Mouse (Mus musculus) liver, adult (tissue): Measurements from ENCODE around the gene Trio.

Experiments
- GATA4 ChIP-seq: IDR thresholded peaks from 2 replicates; pipeline ENCODE4 v1.6.1; 2014; ENCODE audit warnings: mild to moderate bottlenecking, low read length; ENCODE audit not compliant: insufficient replicate concordance

Gene Trio

DNA sequence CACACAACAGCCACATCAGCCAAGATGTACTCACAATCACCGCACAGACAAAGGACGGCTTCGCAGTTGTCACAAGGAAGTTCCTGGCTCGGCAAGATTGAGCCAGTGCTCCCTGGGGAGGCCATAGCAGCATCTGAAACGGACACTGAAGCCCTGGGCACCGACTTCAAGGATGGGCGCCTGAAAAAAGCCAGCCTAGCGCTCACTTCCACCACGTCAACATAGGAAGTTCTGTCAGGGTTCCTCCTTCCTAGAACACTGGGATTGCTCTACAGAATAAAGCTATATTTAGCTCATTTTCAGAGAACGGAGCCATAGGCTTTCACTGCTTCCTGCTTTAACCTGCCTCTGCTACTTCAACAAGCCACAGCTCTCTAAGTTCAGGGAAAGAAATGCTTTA lies 149.3 kb downstream of the Trio start:
- TF ChIP-seq GATA4, result no peak

DNA sequence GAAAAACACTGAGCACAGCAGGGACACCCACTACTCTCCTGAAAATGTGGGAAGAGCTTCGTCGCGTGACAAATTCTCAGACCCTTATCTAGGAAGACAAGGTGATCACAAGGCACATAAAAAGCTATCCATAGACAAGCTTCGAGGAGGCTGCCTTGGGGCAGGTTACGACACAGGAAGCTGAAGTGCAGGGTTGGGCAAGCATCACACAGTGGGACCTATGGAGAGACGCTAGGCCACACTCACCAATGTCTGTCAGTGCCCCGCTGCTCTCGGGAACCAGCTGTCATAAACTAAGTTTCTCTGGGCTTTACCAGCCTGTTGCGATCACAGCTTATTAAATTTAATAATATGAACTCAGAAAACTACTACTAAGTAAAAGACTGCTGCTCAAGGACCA lies 149.9 kb downstream of the Trio start:
- no peak for TF ChIP-seq GATA4

DNA sequence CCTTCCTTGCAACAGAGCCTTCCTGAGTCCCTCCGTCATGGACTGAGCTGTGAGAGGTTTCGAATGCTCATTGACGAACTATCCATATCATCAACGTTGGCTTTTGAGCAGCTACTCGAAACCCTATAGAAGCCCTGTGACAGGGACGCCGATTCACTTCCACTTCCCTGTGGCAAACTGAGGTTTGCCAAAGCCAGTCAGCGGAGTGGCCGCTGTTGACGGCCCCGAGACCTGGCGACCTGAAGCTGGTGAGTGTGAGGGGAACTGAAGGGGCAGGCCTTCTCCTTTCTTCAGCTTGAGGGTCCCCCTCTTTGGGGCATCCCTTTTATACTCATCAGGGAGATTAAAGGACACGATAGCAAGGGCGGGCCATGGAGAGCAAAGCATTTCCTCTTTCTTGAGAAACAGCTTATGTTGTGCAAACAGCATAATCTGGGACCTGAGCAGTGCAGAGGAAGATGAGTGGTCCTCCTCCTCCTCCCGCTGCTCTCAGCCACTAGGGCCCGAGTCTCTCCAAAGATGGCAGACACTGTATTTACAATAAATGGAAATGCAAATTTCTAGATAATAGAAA lies 151.8 kb downstream of the Trio start:
- no peak for TF ChIP-seq GATA4

DNA sequence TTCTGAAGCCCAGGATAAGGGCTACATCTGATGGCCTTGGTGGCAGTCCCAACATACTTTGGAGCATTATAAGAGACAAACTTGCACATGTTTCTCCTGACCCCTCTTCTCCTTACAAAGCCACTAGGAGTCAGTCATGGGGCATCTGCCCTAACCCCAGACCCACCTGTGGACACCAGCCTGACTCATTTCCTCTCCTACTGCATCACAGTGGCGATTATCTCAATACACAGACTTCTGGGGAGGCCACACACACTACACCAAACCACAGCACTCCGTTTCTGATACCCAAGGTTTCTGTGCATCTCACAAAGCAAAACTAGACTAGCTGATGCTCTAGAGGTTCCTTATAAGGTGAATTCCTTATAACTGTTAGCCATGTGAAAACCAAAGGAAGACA lies 153.4 kb downstream of the Trio start:
- no peak for TF ChIP-seq GATA4

DNA sequence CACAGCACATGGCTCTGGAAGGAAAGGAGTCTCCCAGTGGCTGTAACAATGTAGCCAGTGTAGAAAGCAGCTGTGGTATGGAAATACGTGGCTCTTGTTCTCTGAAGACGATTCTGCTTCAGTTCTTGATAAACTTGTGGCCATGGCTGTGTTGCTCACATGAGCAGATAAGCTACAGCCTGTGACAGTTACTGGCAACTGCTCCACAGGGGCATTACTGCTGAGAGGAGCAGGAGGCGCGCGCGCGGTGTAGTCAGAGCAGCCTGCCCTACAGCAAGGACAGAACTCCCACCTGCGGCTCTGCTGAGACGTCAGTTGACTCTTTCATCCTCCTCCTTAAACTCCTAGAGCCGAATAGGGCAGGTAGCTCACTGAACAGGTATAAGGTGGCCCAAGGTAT lies 153.9 kb downstream of the Trio start:
- TF ChIP-seq GATA4, result no peak

DNA sequence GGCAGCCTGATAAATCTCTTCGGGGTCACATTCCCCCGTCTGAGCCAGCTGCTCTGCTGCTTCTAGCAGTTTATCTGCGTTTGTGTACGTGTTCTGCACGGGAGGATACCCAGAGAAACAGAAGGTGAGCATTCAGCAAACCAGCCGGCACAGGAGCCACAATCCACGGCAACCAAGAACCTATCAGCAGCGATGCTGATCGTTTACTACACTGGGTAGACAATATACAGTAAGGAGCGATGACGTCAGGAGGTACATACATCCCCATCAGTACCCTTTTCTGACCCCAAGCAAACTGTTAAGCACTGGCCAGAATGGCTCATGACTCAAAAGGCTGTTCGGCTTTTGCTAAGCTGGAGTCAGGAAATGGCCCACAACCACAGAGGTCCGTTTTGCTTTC lies 154.4 kb downstream of the Trio start:
- no peak for TF ChIP-seq GATA4

DNA sequence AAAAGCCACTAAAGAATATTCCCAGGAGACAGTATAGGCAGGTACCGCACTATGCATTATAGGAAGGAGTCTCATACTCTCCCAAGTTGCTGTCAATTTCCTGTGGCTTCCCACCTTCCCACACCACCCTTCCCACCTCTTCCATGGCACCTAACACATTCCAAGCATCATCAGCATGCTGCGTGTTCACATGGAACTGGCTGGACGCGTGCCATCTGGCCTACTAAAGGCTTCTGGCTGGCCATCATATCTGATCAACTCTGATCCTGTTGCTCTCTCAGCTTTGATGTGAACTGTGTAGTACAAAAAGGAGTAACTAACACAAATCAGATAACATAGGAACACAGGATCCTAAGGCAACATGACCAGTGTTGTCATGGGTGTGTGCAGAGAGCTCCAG lies 156.6 kb downstream of the Trio start:
- TF ChIP-seq GATA4, result no peak

DNA sequence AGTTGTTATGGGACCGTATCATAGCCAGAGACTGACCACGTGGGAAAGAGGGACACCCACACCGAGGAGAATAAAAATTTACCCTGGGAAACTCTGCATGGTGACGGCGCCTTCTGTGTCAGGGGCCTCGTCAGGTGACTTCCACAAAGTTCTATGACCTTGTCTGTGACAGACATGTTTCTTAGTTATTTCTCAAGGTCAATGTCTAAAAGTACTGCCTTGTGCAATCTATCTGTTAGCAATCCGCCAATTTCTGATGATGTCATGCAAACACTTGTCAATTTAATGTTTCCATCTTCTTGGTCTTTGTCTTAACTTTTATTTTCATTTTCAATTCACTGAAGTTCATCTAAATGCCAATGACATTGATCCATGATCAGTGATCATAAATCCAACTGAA lies 157.8 kb downstream of the Trio start:
- no peak for TF ChIP-seq GATA4

DNA sequence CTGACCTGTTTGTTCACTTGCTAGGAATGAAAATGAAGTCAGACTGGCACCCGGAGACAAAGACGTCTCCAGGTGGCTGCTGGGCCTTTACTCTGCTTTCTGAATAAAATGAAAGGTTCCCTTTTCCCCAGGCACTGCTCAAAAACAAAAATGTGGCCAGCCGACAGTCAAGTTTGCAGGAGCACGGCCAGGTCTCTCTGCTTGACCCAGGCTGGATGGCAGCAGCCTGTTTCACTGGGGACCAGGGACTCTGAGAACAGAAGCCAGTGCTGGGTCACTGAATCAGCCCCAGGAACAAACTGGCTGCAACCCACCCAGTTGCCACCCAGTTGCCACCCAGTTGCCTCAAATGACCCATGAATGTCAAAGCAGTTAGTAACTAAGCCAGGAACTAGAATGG lies 159.2 kb downstream of the Trio start:
- no peak for TF ChIP-seq GATA4

DNA sequence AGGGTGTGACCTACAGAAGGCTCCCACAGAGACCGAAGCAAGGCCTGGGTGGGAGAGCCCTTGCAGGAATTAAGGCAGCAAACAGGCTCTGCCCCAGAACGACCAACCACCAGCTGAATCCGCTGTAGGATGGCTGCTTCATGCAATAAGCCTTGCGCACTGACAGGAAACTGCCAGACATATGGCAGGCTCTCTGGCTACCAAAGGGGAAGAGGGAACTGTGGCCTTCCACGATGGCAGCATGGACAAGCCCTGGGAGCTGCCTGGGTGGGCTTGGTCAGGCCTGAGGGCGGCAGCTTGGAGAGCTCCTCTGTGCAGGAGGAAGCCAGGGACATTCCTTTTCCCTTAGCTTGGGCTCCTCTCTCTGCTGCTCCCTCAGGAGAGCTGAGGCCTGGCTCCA lies 159.6 kb downstream of the Trio start:
- TF ChIP-seq GATA4, result no peak

DNA sequence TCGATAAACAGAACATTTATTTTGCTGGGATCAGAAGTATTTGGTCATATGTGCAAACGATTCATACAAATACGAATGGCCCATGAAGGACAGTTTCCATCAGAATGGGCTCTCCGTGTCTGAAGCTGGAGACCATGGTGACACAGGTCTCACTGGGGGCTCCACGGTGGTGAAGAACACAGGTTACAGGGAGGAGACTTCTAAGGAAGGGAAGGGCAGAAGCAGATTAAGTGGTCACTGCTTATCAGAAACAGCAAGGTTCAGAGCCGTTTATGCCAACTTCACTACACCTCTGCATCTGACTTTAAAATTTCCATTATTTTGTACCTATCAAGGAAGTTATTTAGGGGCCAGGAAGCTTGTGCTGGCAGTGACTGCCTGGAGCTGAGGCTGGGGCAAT lies 161.3 kb downstream of the Trio start:
- TF ChIP-seq GATA4, result no peak

DNA sequence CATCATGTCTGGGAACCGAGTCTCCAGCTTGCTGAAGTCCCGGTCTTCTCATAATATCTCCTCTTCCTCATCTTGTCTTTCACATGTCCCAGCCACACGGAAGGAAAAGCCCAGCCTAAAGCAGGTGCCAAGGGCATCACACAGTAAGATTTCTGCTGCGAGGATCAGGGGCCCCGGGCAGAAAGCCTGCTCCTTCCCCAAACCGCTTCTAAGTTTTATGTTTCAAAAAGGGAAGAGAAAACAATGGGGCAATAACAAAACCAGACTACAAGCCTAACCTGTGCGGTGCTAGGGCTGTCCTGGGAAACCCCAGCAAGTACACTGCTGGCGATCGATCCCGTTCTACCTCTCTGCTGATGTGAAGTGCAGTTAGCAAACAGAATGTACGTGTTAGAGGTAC lies 162.7 kb downstream of the Trio start:
- no peak for TF ChIP-seq GATA4

DNA sequence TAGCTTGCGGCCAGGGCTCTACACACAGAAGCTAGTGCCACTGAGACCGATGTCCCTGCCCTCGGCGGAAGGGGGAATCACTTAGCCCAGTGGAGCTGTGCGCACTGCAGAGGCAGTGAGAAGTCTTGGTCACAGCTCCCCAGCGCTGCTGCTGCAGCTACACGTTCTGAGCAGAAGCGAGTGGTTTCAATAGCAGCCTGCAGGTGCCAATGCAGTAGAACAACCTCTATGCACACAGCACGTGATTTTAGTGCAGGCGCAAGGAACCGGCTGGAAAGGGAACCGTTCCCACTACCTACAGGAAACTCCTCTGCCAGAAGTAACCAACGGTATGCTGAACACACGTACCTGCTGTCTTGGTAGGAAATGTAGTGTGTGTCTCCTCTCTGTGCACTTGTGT lies 165.2 kb downstream of the Trio start:
- TF ChIP-seq GATA4, result no peak

DNA sequence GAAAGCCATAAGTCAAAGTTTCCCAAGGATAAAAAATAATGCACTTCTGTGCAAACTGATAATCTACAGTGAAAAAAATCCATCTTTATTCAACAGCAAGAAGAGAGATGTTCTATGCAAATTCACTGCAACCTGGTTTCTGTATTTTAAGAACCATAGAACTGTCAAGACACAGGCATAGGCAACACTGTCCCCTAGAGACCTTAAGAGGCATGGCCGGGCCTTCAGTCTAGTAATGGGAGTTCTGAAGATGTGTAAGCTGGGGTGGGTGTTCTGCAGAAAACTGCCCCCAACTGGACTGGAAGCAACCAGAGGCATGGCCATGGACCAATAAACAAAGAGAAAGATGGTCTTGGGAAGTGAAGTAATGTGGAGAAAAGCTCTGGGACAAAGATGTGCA lies 166.1 kb downstream of the Trio start:
- no peak for TF ChIP-seq GATA4

DNA sequence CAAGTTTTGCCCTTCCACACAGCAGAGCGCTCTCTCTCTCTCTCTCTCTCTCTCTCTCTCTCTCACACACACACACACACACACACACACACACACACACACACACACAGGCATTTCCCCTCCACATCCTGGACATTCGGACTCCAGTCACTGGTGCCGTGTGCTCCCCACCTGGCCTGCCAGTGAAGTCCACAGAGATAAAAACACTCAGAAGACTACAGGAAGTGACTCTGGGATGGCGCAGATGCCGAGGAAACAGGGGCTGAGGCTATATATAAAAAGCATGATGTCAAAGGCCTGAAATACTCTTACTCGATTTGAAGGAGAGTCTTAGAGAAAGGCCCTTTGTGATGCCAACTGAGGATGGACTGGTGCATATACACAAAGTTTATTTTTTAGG lies 166.5 kb downstream of the Trio start:
- TF ChIP-seq GATA4, result no peak

DNA sequence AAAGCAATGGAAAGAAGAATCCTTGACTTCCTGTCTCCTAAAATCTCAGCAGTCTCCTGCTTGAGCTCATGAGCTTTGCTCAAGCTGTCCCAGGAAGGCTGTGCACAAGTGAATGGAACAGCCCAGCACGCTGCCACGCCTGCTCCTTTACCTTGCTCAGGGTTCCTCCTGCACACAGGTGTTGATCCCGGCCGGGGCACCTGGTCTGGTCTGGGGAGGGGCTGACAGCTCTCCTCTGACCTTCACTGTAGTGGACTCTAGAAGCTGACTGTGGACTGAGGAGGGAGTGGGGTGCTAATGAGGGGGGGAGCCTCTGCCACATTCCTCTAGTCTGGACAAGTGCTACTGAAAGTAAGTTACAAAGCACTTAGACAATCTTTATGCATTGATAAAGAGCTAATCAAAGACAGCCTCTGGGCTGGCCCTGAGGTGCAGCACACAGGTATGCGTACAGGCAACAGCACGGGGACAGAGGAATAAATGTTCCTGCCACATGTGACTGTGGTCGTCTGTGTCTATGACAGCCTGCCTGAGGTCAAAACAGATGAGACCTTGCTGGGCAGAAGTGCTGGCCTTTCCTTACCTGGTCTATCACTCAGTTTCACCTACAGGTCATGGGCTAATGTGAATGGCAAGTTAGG lies 167.3 kb downstream of the Trio start:
- TF ChIP-seq GATA4, result no peak

DNA sequence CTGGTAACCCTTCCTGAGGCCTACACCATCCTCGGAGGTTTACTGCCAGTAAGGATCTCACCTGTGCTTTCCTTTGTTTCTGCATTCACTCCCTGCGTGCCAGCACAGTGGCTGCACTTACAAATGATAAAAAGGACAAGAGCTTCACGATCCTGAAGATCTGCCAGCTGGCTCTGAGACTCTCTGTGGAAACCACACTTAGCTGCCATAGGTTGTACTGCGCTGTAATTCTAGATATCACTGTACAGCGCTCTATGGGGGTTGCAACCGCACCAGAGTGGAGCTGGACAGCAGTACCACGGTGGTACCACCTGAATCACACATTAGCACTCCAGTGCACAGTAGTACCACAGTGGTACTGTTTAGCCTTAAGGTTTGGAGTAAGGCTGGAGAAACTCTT lies 168.4 kb downstream of the Trio start:
- no peak for TF ChIP-seq GATA4
